Mouse (Mus musculus) cerebral cortex, adult 2 months (tissue): ENCODE data around the gene Cntn4.

Experiments used
- WGBS: fragments of 180-500 bp; shearing (Covaris S2); methylation state at CpG from one replicate; pipeline ENCODE4 v1.1.7; 2018; 5-methylcytosine and 5-hydroxymethylcytosine counted together

Cntn4 gene

GRCm38 (mm10) chr6:105677149-105678031 is at the start of gene Cntn4:
Gene Cntn4 (plus strand): TSS chr6:105677660.
- whole genome bisulfite sequencing = 3% methylated on average over 40 of the region's 40 CpGs

- 38% methylated on average over 4 of the region's 4 CpGs for WGBS
These were observed 3.2 kb upstream of the Cntn4 start for GRCm38 (mm10) chr6:105674276-105674675.

- WGBS = 20% methylated on average over 3 of the region's 3 CpGs
These were observed 2.4 kb upstream of the Cntn4 start for GRCm38 (mm10) chr6:105675099-105675498.

- 13% methylated on average over 5 of the region's 5 CpGs for WGBS
These were observed 823 bp upstream of the Cntn4 start for GRCm38 (mm10) chr6:105676637-105677036.

GRCm38 (mm10) chr6:105678778-105679177 is 1.3 kb downstream of the Cntn4 start:
- 15% methylated on average over 5 of the region's 5 CpGs for WGBS

GRCm38 (mm10) chr6:105681496-105681895 is 4.0 kb downstream of the Cntn4 start:
- 41% methylated on average over 2 of the region's 2 CpGs for WGBS

- WGBS = 86% methylated on average over 5 of the region's 5 CpGs
These were observed 5.8 kb downstream of the Cntn4 start for GRCm38 (mm10) chr6:105683251-105683650.

GRCm38 (mm10) chr6:105684123-105684522 is 6.7 kb downstream of the Cntn4 start:
- 47% methylated on average over 4 of the region's 4 CpGs for WGBS

- WGBS = 33% methylated on average over 6 of the region's 6 CpGs
These were observed 64.6 kb downstream of the Cntn4 start for GRCm38 (mm10) chr6:105742026-105742425.

- 49% methylated on average over 1 of the region's 1 CpGs for WGBS
These were observed 103.2 kb downstream of the Cntn4 start for GRCm38 (mm10) chr6:105780616-105781015.

- 97% methylated on average over 2 of the region's 2 CpGs for WGBS
These were observed 111.0 kb downstream of the Cntn4 start for GRCm38 (mm10) chr6:105788462-105788861.

GRCm38 (mm10) chr6:105847296-105847695 is 169.8 kb downstream of the Cntn4 start:
- WGBS = 8% methylated on average over 1 of the region's 1 CpGs

- 81% methylated on average over 4 of the region's 4 CpGs for WGBS
These were observed 215.4 kb downstream of the Cntn4 start for GRCm38 (mm10) chr6:105892838-105893237.

- WGBS = 89% methylated on average over 1 of the region's 1 CpGs
These were observed 261.0 kb downstream of the Cntn4 start for GRCm38 (mm10) chr6:105938485-105938884.

GRCm38 (mm10) chr6:105939303-105939702 is 261.8 kb downstream of the Cntn4 start:
- WGBS = 43% methylated on average over 2 of the region's 2 CpGs

GRCm38 (mm10) chr6:105991492-105991891 is 314.0 kb downstream of the Cntn4 start:
- WGBS = 49% methylated on average over 1 of the region's 1 CpGs

GRCm38 (mm10) chr6:106013018-106013417 is 335.6 kb downstream of the Cntn4 start:
- WGBS = 60% methylated on average over 5 of the region's 5 CpGs

GRCm38 (mm10) chr6:106015126-106015525 is 337.7 kb downstream of the Cntn4 start:
- WGBS = 91% methylated on average over 1 of the region's 1 CpGs

- 88% methylated on average over 2 of the region's 2 CpGs for WGBS
These were observed 371.4 kb downstream of the Cntn4 start for GRCm38 (mm10) chr6:106048878-106049277.

- WGBS = 42% methylated on average over 1 of the region's 1 CpGs
These were observed 378.7 kb downstream of the Cntn4 start for GRCm38 (mm10) chr6:106056123-106056522.

GRCm38 (mm10) chr6:106078071-106078603 is 400.7 kb downstream of the Cntn4 start:
- WGBS = 57% methylated on average over 4 of the region's 4 CpGs

- WGBS = 62% methylated on average over 4 of the region's 4 CpGs
These were observed 420.4 kb downstream of the Cntn4 start for GRCm38 (mm10) chr6:106097856-106098255.

- whole genome bisulfite sequencing = 4% methylated on average over 15 of the region's 15 CpGs
These were observed 441.1 kb downstream of the Cntn4 start for GRCm38 (mm10) chr6:106118523-106119081.
